Mouse (Mus musculus): ENCODE results near the gene Grk3.
A peak's percentile ranks its signal among the peaks of the same experiment; 100 is the strongest.

The Grk3 gene

GRCm38 (mm10) chr5:113006997-113007396 lies 8.6 kb downstream of the Grk3 start:
- peak in 1 of 2 experiments; percentile 41 for DNase-seq

- DNase-seq = no peak
Observed at GRCm38 (mm10) chr5:113005941-113006391, 9.6 kb downstream of the Grk3 start.

- no peak for DNase-seq
Observed at GRCm38 (mm10) chr5:113002821-113003380, 12.7 kb downstream of the Grk3 start.

- DNase-seq = no peak
Observed at GRCm38 (mm10) chr5:112999227-112999626, 16.4 kb downstream of the Grk3 start.

- DNase-seq = no peak
Observed at GRCm38 (mm10) chr5:112997516-112998186, 17.9 kb downstream of the Grk3 start.

GRCm38 (mm10) chr5:112991245-112991644 lies 24.3 kb downstream of the Grk3 start:
- DNase-seq = no peak

- DNase-seq = no peak
Observed at GRCm38 (mm10) chr5:112981931-112982330, 33.7 kb downstream of the Grk3 start.

- no peak for DNase-seq
Observed at GRCm38 (mm10) chr5:112979710-112980109, 35.9 kb downstream of the Grk3 start.

- DNase-seq = no peak
Observed at GRCm38 (mm10) chr5:112979195-112979594, 36.4 kb downstream of the Grk3 start.

GRCm38 (mm10) chr5:112977089-112977488 lies 38.5 kb downstream of the Grk3 start:
- no peak for DNase-seq

- no peak for DNase-seq
Observed at GRCm38 (mm10) chr5:112973596-112973995, 42.0 kb downstream of the Grk3 start.

GRCm38 (mm10) chr5:112972297-112972696 lies 43.3 kb downstream of the Grk3 start:
- peak; percentile 58 to 71 for DNase-seq

- DNase-seq = no peak
Observed at GRCm38 (mm10) chr5:112963495-112963894, 52.1 kb downstream of the Grk3 start.

- DNase-seq = no peak
Observed at GRCm38 (mm10) chr5:112962166-112962565, 53.4 kb downstream of the Grk3 start.

- DNase-seq = no peak
Observed at GRCm38 (mm10) chr5:112960911-112961310, 54.7 kb downstream of the Grk3 start.

- no peak for DNase-seq
Observed at GRCm38 (mm10) chr5:112958293-112958692, 57.3 kb downstream of the Grk3 start.

GRCm38 (mm10) chr5:112956841-112957240 lies 58.8 kb downstream of the Grk3 start:
- no peak for DNase-seq

- no peak for DNase-seq
Observed at GRCm38 (mm10) chr5:112956368-112956767, 59.2 kb downstream of the Grk3 start.

GRCm38 (mm10) chr5:112950847-112951246 lies 64.7 kb downstream of the Grk3 start:
- DNase-seq = peak; percentile 7 to 18

- DNase-seq = no peak
Observed at GRCm38 (mm10) chr5:112945925-112946324, 69.7 kb downstream of the Grk3 start.

GRCm38 (mm10) chr5:112942244-112942643 lies 73.3 kb downstream of the Grk3 start:
- DNase-seq = no peak

- no peak for DNase-seq
Observed at GRCm38 (mm10) chr5:112941001-112941400, 74.6 kb downstream of the Grk3 start.

- DNase-seq = no peak
Observed at GRCm38 (mm10) chr5:112936632-112937031, 79.0 kb downstream of the Grk3 start.

- DNase-seq = no peak
Observed at GRCm38 (mm10) chr5:112935436-112935835, 80.2 kb downstream of the Grk3 start.

Data from B cell, adult 2 months (primary cell).